Mouse (Mus musculus): ENCODE data around the gene Lrrc42. TPM values are rescaled to one million over a fixed set of nuclear protein-coding genes. Genes with fewer than 3 reads are reported as not detected.

The Lrrc42 gene
- polyA plus RNA-seq, 1 experiment from 2014 or later = 94.5 TPM

Other genes with a start within 250 kb of the Lrrc42 start
- gene Mrpl37, start 186.7 kb downstream of the Lrrc42 start, polyA plus RNA-seq (2015; fragmentation: Nextera tagmentation; extraction: Ambion mirVana) = 90.6 and 99.2 TPM in 2 replicates
- gene Cyb5rl, start 186.5 kb downstream of the Lrrc42 start, polyA plus RNA-seq (2015; fragmentation: Nextera tagmentation; extraction: Ambion mirVana) = 7.7 and 9.4 TPM in 2 replicates
- gene Cdcp2, start 156.6 kb downstream of the Lrrc42 start, polyA plus RNA-seq (2015; fragmentation: Nextera tagmentation; extraction: Ambion mirVana) = not detected in 2 replicates
- gene Tmem59, start 75.1 kb downstream of the Lrrc42 start, polyA plus RNA-seq (2015; fragmentation: Nextera tagmentation; extraction: Ambion mirVana) = 492 and 497 TPM in 2 replicates
- gene Tceanc2, start 74.4 kb downstream of the Lrrc42 start, polyA plus RNA-seq (2015; fragmentation: Nextera tagmentation; extraction: Ambion mirVana) = 24.1 and 37.7 TPM in 2 replicates
- not detected in 2 replicates for gene Ldlrad1, start 44.4 kb downstream of the Lrrc42 start, polyA plus RNA-seq (2015; fragmentation: Nextera tagmentation; extraction: Ambion mirVana)
- gene Hspb11, start 61 bp upstream of the Lrrc42 start, polyA plus RNA-seq (2015; fragmentation: Nextera tagmentation; extraction: Ambion mirVana) = 43.3 and 46.9 TPM in 2 replicates
- 0.21 TPM in 1 of 2 replicates, not detected in the other for gene Dio1, start 53.6 kb upstream of the Lrrc42 start, polyA plus RNA-seq (2015; fragmentation: Nextera tagmentation; extraction: Ambion mirVana)
- gene Yipf1, start 60.8 kb upstream of the Lrrc42 start, polyA plus RNA-seq (2015; fragmentation: Nextera tagmentation; extraction: Ambion mirVana) = 50.5 and 53.4 TPM in 2 replicates
- gene Ndc1, start 114.3 kb upstream of the Lrrc42 start, polyA plus RNA-seq (2015; fragmentation: Nextera tagmentation; extraction: Ambion mirVana) = 36.4 and 38.2 TPM in 2 replicates
- 55.8 and 60.4 TPM in 2 replicates for gene Glis1, start 181.1 kb upstream of the Lrrc42 start, polyA plus RNA-seq (2015; fragmentation: Nextera tagmentation; extraction: Ambion mirVana)

Data from embryonic facial prominence, embryonic 13.5 days (tissue).